8 mouse cellular contexts compared by ENCODE assay signal in the genomic region with DNA sequence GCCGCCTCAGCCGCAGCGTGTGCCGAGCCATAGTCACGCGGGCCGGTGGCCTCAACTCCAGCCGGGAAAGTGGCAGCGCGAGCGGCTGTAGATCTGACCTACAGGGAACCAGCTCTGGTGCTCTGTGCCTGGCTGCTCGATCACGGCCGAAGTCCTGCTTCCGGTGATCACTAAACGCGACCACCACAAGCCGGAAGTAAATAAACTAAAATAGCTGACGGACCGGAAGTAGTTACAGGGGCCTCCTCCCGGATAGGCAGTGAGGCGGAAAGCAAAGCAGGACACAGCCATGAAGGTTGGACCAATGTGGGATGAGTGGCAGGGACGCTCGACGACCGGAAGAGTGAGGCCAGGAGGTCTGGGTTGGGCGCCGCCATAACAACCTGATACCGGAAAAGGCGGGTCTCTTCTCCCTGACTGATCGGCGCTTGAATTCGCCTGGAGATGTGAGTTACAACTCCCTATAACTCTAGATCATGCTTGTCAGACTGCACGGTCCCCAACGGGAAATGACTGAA. TPM values are rescaled to one million over a fixed set of nuclear protein-coding genes. Genes with fewer than 3 reads are reported as not detected.
DNase-seq lines count a peak whose midpoint lies in the region; ATAC-seq and TF ChIP-seq lines count a peak whose summit lies in the region.

A gene (plus strand): TSS at position 289 of the 518 bp plus-strand sequence.

- H3K27ac ChIP-seq in embryonic facial prominence, embryonic 14.5 days (replicated peaks; ENCODE audit: low read depth, low read length): peak within 1 kb of the TSS; percentile 94
- peak within 1 kb of the TSS; percentile 92 for H3K27ac ChIP-seq in heart, adult 2 months
- peak within 1 kb of the TSS; percentile 90 for H3K27ac ChIP-seq in limb, embryonic 13.5 days
- peak within 1 kb of the TSS; percentile 84 for H3K27ac ChIP-seq in midbrain, embryonic 16.5 days (ENCODE audit: low read length)

- no peaks in the 10 kb centered on the region for H3K79me2 ChIP-seq in heart, adult 2 months (replicated peaks; ENCODE audit: control insufficient read depth, insufficient read depth, low read length)

- H3K4me3 ChIP-seq in embryonic facial prominence, embryonic 14.5 days (ENCODE audit: low read depth, low read length): peak within 1 kb of the TSS; percentile 75
- H3K4me3 ChIP-seq in heart, adult 2 months: peak within 1 kb of the TSS; percentile 70
- peak within 1 kb of the TSS; percentile 63 for H3K4me3 ChIP-seq in limb, embryonic 13.5 days
- H3K4me3 ChIP-seq in midbrain, embryonic 16.5 days (ENCODE audit: low read depth, low read length): peak within 1 kb of the TSS; percentile 72

- TF ChIP-seq EP300 in heart, adult 2 months (IDR thresholded peaks at IDR 0.05; ENCODE audit: insufficient read depth, low read depth, low read length): no peak

- peak; percentile 85 for TF ChIP-seq POLR2A in heart, adult 2 months (IDR thresholded peaks at IDR 0.05; ENCODE audit: insufficient read depth, low read depth, low read length)

- ATAC-seq in embryonic facial prominence, embryonic 14.5 days (ENCODE audit: low read depth): peak; percentile 100
- peak; percentile 100 for ATAC-seq in limb, embryonic 13.5 days (ENCODE audit: low FRiP score, low read depth)
- peak; percentile 100 for ATAC-seq in midbrain, embryonic 16.5 days

- under 1% methylated on average over 34 of the region's 35 CpGs for WGBS in embryonic facial prominence, embryonic 14.5 days
- WGBS in heart, adult 2 months: under 1% methylated on average over 35 of the region's 35 CpGs
- WGBS in limb, embryonic 13.5 days: 1% methylated on average over 35 of the region's 35 CpGs
- WGBS in midbrain, embryonic 16.5 days: under 1% methylated on average over 35 of the region's 35 CpGs

- H3K27me3 ChIP-seq in embryonic facial prominence, embryonic 14.5 days (replicated peaks; ENCODE audit: control insufficient read depth, insufficient read depth, low read length): no peaks in the 10 kb centered on the region
- H3K27me3 ChIP-seq in heart, adult 2 months (ENCODE audit: control insufficient read depth, insufficient read depth, low read length): no peaks in the 10 kb centered on the region
- no peaks in the 10 kb centered on the region for H3K27me3 ChIP-seq in limb, embryonic 13.5 days
- H3K27me3 ChIP-seq in midbrain, embryonic 16.5 days (ENCODE audit: control insufficient read depth, insufficient read depth, low read depth, low read length): no peaks in the 10 kb centered on the region

- 0 out of 2 replicates have a peak, but pooled peaks cover 6% of the 10 kb centered on the region for H3K9me3 ChIP-seq in embryonic facial prominence, embryonic 14.5 days (ENCODE audit: control insufficient read depth, low read length)
- peaks cover 9% of the 10 kb centered on the region; the same call in 1 of the 2 replicates for H3K9me3 ChIP-seq in limb, embryonic 13.5 days
- H3K9me3 ChIP-seq in midbrain, embryonic 16.5 days (replicated peaks; ENCODE audit: control insufficient read depth, low read length, poor library complexity, severe bottlenecking): peaks cover 3% of the 10 kb centered on the region; the same call in 1 of the 2 replicates

- intact Hi-C loops in heart, adult 2 months (cut with DNase I): loop anchor here (1.0 to 5.0 kb wide), 4 partner anchors 28 to 162 kb away; a partner anchor contains a TSS

- H3K4me2 ChIP-seq in embryonic facial prominence, embryonic 14.5 days (ENCODE audit: low read depth, low read length): peak within 1 kb of the TSS; percentile 87
- peak within 1 kb of the TSS; percentile 86 for H3K4me2 ChIP-seq in limb, embryonic 13.5 days (replicated peaks)
- peak within 1 kb of the TSS; percentile 70 for H3K4me2 ChIP-seq in midbrain, embryonic 16.5 days (ENCODE audit: low read length)

- DNase-seq in 3T3-L1 (ENCODE audit: low read depth, low spot score): peak; percentile 100
- DNase-seq in adrenal gland, postnatal 4 days (ENCODE audit: low spot score in 2 of 2): peak; percentile 52 to 77
- peak; percentile 99 for DNase-seq in embryonic facial prominence, embryonic 14.5 days (ENCODE audit: low spot score)
- peak; percentile 87 to 95 for DNase-seq in heart, adult 2 months
- peak; percentile 94 to 98 for DNase-seq in kidney, adult 8-10 months
- DNase-seq in spleen, postnatal 10 days (ENCODE audit: low spot score in 2 of 2): peak; percentile 75 to 85

- H3K36me3 ChIP-seq in embryonic facial prominence, embryonic 14.5 days (ENCODE audit: control insufficient read depth, insufficient read depth, low read length): peaks cover 59% of the 10 kb centered on the region
- H3K36me3 ChIP-seq in heart, adult 2 months (ENCODE audit: control insufficient read depth, insufficient read depth, low read length): no peaks in the 10 kb centered on the region
- peaks cover 63% of the 10 kb centered on the region for H3K36me3 ChIP-seq in limb, embryonic 13.5 days
- H3K36me3 ChIP-seq in midbrain, embryonic 16.5 days (ENCODE audit: control insufficient read depth, insufficient read depth, low read length): peaks cover 17% of the 10 kb centered on the region

- peak within 1 kb of the TSS; percentile 81 for H3K9ac ChIP-seq in embryonic facial prominence, embryonic 14.5 days (ENCODE audit: low read depth, low read length)
- peak within 1 kb of the TSS; percentile 76 for H3K9ac ChIP-seq in heart, adult 2 months (ENCODE audit: low read depth, low read length)
- peak within 1 kb of the TSS; percentile 79 for H3K9ac ChIP-seq in limb, embryonic 13.5 days
- peak within 1 kb of the TSS; percentile 83 for H3K9ac ChIP-seq in midbrain, embryonic 16.5 days (ENCODE audit: low read depth, low read length)

- TF ChIP-seq CTCF in heart, adult 2 months (IDR thresholded peaks at IDR 0.05): no peak

- H3K4me1 ChIP-seq in embryonic facial prominence, embryonic 14.5 days (ENCODE audit: control insufficient read depth, insufficient read depth, low read length): peaks cover 8% of the 10 kb centered on the region; the same call in 1 of the 2 replicates
- peaks cover 3% of the 10 kb centered on the region for H3K4me1 ChIP-seq in heart, adult 2 months (ENCODE audit: control insufficient read depth, insufficient read depth, low read length)
- peaks cover 15% of the 10 kb centered on the region for H3K4me1 ChIP-seq in limb, embryonic 13.5 days
- H3K4me1 ChIP-seq in midbrain, embryonic 16.5 days (ENCODE audit: control insufficient read depth, insufficient read depth, low read length): peaks cover 9% of the 10 kb centered on the region

RNA-seq across cellular contexts. Expression of the gene that starts here (rescaled TPM):
- 10 to 100 TPM; 26.8 to 28.5 TPM for total RNA-seq in adrenal gland, postnatal 4 days (2021)
- 25.8 and 30.3 TPM in 2 replicates for polyA plus RNA-seq in embryonic facial prominence, embryonic 14.5 days (2014; fragmentation: Nextera tagmentation; extraction: Ambion mirVana)
- total RNA-seq in heart, adult 2 months (2021): 10 to 100 TPM in 1 of 2 experiments, 1 to 10 TPM in 1; 9.8 to 10.3 TPM
- polyA plus RNA-seq in heart, adult 2 months (2012; rRNA removed): 22.0 and 22.5 TPM in 2 replicates
- polyA plus RNA-seq in limb, embryonic 13.5 days (2015; fragmentation: Nextera tagmentation; extraction: Ambion mirVana): 29.1 and 30.1 TPM in 2 replicates
- polyA plus RNA-seq in midbrain, embryonic 16.5 days (2015; fragmentation: Nextera tagmentation; extraction: Ambion mirVana): 17.6 and 18.1 TPM in 2 replicates

Comparison
In these comparisons a context has a peak if more than half of its experiments do, and no peak if none do; other contexts are left out.
1. Peak in every context shown above with its lines: DNase-seq, ATAC-seq, H3K4me3 ChIP-seq and H3K27ac ChIP-seq.